Mouse (Mus musculus) ovary, postnatal 14 days (tissue): ENCODE data around the gene Anapc2.
A peak's percentile ranks its signal among the peaks of the same experiment; 100 is the strongest.

ENCODE experiments used
- DNase-seq: peaks from one replicate; pipeline ENCODE4 v3.0.0; 2022; ENCODE audit warnings: low spot score

The Anapc2 gene

DNA sequence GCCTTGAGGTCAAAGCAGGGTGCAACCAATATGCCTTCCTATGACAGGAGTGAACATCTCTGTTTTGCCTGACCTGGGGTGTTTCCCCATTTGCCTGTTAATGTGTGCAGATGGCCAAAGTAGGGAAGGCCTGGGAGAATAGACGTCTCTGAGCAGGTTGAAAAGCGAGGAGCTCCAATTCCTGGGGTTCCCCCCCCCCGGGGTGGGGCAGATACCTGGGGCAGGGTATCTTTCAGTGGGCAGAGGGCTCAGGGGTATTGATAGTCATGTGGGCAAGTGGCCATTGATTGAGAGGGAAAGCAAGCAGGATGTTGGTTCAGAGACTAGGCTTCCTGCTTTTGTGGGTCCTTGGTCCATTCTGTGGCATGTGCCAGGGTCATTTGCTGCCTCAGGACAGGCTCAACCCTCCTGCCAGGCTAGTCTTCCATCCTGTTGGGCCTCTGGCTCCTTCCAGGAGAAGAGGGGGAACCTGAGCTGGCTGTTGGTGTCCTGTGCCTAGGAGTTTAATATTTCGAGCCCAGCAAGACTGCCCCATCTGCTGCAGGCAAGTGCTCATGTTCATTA, 4.5 kb upstream of the Anapc2 start:
- DNase-seq, result no peak

DNA sequence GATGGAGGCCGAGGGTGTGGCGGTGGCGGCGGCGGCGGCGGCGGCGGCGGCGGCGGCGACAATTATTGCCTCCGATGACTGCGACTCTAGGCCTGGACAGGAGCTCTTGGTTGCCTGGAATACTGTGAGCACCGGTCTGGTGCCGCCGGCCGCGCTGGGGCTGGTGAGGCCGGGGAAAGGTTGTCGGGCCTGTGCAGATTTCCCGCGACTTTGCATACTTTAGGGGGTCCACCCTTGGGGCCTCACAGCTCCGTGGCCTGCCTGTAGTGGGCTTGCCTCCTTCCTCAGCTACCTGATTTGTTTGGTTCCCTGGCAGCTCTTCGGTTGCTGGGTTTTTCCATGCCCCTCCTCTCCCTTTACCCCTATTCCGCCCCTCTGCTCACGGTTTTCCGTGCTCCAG, 237 bp downstream of the Anapc2 start:
- no peak for DNase-seq

DNA sequence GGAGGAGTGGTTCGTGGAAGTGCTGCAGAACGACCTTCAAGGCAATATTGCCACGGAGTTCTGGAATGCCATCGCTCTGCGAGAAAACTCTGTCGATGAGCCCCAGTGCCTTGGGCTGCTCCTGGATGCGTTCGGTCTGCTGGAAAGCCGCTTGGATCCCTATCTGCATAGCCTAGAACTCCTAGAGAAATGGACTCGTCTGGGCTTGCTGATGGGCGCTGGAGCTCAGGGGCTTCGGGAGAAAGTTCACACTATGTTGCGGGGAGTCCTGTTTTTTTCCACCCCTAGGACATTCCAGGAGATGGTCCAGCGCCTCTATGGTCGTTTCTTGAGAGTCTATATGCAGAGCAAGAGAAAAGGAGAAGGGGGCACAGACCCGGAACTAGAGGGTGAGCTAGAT, 732 bp downstream of the Anapc2 start:
- no peak for DNase-seq

DNA sequence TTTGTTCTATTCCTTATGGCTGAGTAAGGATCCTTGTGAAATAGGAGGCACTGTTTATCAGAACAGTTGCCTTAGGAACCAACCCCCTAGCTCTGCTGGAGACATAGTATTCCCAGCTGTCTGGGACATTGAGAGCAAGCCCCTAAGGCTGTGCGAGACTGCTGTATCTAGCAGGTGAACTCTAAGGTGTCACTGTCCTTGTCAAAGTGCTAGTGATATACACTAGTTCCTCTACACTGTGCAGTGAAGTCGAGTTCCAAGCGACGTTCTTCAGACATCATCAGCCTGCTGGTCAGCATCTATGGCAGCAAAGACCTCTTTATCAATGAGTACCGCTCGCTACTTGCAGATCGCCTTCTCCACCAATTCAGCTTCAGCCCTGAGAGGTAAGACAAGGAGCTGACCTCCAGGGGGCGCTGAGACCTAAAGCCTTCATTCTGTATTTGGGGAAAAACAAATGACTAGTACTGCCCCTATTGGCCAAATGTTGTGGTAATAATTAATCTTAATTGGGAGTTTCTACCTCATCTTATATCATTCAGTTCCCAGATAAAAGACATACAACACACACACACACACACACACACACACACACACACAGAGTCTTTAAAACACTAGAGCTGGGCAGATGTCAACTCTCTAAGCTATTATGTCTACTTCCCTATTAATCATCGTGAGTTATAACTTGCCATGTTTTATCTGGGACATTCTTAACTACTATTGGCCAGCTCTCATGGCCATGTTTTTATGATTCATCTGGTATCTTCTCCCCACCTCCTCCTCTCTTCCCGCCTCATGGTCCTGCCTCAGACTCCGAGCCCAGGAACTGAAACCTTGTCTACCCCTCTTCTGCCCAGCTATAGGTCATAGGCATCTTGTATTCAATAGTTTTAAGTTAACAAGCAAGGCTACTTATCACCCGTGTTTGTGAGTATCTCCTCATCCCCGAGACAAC, 6.9 kb downstream of the Anapc2 start:
- peak; percentile 75 for DNase-seq

DNA sequence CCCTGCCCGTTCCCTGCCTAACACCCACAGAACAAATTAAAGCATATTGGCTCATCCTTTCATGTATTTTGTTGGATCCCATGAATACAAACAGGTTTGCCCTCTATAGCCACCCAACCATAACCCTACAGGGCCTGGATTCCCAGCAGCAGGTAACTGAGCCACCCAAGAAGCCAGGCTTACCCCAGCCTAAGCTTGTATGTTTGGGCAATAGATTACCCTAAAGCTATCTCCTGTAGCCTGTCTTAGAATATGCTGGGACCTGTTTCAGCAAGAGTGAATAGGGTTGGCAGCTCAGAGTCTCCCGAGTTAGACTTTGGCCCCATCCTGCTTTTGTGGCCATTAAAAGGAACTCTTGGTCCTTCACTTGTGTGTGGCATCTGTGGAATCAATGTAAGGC, 13.3 kb downstream of the Anapc2 start:
- DNase-seq, result no peak

DNA sequence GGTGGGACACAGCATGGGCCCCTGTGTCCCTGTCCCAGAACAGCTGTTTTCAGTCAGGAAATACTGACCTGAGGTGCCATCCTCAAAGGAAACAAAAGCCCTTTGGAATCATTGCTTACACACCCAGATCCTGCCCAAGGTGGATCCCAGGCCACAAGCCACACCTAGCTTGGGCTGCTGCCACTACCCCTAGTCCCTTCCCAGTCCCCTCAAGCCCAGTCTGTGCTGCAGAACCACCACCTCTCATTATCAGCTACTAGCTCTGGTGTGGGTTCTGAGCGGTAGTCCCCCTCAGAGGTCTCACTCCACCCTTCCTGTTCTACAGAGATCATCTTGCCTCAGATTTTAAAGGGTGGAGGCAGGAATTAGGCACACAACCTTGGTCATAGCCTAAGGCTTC, 14.0 kb downstream of the Anapc2 start:
- DNase-seq, result no peak

DNA sequence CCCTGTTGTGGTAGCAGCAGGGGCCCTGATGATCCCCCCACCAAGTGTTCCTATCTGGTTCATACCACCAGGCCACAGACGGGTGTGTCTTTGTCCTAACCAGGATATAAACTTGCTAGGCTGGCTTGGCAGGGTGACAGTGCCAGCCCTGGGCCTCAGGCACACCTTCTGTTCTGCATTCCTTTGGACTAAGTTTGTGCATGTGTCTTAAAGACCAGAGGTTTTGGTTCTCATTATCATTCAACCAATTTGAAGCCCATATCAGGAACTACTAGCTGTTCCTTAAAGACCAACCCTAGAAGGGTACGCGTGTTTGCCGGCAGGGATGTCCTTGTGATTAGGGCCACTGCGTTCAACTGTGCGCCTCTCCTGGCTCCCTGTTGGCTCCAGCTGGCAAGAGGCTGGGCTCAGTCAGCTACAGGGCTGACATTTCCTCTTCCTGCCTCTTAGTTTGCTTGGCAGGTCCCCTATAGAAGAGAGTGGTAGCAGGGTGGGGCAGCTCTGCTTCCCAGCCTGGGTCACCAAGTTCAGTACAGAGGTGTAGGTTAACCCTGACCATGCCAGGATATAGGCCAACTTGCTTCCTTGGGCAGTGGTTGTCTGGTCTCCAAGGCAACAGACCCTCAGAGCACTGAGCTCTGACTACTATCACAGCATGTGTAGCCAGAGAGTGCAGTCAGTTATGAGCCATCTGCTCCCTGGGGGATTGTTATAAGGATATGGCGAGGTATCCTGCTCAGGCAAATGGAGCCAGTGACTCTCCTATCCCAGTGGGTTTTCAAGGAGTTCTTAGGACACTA, 14.8 kb downstream of the Anapc2 start:
- no peak for DNase-seq

DNA sequence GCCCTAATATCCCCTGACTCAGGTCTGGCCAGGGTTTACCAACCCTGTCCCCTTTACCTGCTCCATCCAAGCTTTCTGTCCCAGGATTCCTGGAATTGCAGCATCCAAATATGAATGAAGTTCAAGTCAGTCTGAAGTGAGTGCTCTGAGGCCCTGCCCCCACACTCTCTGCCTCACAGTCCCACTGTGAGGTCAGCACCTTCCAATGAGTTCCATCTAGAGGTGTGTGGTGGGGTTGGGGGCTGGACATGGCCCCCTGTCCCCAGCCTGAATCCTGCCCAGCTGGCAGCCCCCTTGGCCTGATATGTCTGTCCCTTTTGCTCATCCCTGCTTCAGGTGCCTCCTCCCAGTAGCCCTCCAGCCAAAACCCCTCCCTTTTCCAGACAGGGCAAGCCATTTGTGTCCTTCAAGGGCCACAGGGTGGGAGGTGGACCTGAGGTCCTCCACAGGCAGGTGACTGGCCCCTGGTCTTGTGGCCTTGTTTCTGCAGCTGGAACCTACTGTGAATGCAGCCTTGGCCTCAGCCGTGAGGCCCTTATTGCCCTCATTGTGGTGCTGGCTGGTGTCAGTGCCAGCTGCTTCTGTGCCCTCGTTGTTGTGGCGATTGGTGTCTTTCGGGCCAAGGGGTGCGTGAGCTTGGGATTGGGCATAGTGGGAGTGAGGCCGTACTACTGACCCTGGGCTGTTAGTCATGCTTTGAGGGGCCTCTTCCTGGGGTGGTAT, 15.8 kb downstream of the Anapc2 start, which contains the start of gene Tmem210:
Gene Tmem210, plus strand, starts transcription at position 219 of the 723 bp plus-strand sequence.
- no peak for DNase-seq

DNA sequence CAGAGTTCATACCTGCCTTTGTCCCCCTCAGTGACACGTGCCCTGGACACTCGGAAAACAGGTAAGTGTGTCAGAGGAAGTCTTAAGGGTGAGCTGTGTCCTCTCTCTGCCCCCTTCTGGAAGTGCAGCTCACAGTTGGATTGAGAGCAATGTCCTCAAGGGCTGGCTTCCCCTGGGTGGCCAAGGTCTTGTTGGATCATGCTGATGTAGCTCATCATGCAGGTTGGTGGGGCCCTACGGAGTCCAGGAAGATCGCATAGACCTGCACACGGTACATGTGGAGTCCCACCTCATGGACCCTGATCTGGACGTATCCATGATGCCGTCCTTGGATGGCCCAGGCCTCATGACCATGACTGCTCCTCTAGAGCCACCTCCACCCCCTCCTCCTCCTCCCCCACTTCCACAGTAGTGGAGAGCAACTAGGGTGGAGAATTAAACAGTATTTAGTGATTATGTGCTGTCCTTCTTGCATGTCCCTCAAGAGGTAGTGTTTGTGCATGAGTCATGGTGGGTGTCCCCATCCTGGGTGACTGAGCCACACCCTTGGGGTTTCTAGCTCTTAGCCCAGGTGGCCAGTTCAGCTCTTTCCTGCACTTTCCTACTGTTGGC, 16.6 kb downstream of the Anapc2 start:
- no peak for DNase-seq

DNA sequence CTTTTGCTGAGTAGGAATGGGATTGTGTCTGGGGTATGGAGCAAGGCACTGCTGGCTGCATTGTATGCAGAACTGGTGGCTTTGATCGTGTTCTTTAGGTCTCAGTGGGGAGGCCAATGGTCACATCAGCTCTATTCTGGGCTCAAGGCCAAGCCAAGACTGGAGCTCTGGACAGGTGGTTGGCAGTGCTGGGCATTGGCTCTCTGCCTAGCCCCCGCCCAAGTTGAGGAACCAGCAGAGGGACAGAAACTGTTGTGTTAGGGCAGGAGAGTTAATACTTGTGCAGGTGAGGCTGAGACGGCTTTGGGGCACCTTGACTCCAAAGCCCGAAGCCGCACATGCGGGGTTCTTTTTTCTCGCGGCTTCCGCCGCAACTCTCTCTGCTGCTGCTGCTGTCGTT, 17.4 kb downstream of the Anapc2 start, which contains the start of gene Lrrc26:
Gene Lrrc26, plus strand, starts transcription at position 265 of the 400 bp plus-strand sequence.
- DNase-seq, result no peak

DNA sequence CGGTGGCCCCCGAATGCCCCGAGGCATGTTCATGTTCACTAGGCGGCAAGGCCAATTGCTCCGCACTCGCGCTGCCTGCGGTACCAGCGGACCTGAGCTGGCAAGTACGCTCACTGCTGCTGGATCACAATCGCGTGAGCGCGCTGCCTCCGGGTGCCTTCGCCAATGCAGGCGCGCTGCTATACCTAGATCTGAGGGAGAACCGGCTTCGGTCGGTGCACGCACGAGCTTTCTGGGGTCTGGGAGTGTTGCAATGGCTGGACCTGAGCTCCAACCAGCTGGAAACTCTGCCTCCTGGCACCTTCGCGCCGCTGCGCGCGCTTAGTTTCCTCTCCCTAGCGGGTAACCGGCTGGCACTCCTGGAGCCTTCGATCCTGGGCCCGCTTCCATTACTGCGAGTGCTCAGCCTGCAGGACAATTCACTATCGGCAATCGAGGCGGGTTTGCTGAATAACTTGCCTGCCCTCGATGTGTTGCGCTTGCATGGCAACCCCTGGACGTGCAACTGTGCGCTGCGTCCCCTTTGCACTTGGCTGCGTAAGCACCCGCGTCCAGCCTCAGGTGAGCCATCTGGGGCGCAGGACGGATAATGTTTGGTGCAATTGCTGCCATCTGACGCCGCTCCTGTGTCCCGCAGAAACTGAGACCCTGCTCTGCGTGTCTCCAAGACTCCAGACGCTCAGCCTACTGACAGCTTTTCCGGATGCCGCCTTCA, 18.0 kb downstream of the Anapc2 start:
- no peak for DNase-seq

DNA sequence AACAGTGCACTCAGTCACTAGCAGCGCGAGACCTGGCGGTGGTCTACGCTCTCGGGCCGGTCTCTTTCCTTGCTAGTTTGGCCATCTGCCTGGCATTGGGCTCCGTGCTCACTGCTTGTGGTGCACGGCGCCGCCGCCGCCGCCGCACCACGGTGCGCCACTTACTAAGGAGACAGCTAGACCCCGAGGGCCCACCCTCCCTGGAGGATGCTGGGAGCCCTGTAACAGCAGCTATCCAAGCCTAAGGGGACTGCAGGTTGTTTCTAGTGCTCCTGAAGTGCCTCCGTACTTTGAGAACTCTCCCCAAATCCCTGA, 18.5 kb downstream of the Anapc2 start:
- DNase-seq, result no peak

DNA sequence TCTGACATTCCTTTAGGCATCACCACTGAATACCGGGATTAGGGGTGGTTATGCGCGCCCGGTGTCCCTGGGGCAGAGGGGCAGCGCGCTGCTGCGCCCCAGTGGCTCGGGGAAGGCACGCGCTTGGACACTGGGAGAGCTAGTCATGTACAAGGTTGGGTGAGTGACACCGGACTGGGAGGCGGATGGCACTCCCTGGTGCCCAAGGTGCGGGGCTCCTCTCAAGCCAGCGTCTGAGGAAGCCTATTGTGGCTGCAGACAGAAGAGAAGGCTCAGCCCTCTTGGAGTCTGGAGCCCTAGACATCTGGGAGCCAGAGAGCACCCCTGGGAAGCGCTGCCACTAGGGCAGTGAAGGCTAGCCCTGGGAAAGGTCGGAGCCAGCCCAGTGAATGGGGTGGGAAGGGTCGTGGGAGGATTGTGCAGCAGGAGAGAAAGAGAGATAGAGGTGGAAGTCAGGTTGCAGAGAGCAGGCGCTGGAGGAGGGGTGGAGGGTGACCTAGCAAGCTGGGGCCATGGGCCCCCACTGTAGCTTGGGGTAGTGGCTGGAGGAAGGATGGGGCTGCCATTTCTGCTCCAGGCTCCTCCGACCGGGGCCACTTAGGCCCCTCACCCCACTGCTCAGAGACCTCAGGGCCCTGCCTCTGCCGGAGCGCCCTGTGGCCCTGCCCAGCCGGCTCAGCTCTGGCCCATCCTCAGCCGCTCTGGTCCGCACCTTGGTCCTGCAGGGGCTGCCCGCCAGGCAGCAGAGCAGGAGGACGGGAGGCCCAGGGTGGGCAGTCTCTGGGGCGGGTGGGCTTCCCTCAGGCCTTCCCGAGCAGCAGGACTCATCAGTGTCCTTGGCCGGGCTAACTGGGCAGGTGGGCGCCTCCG, 19.1 kb downstream of the Anapc2 start:
- DNase-seq, result no peak

DNA sequence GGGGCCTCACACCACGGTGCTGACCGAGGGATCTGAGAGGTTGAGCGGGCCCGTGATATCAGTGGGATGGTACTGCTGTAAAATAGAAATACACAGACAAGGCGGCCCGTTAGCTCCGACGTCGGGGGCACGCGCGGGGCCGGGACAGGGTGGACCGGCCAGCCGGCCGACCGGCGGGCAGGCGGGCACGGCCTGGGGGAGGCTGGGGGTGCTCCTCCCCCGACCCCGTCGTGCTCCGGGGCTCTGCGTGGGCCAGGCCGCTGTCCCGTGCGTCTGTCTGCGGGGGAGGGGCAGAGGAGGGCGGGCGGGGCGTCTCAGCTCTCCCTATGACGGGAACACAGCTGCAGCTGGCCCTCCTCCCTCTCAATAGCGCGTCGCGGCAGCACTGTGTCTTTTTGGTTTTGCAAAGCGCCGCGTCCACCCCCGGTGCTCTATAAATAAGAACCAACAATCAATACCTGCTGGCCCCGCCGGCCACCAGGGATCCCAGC, 19.8 kb downstream of the Anapc2 start:
- DNase-seq, result no peak

DNA sequence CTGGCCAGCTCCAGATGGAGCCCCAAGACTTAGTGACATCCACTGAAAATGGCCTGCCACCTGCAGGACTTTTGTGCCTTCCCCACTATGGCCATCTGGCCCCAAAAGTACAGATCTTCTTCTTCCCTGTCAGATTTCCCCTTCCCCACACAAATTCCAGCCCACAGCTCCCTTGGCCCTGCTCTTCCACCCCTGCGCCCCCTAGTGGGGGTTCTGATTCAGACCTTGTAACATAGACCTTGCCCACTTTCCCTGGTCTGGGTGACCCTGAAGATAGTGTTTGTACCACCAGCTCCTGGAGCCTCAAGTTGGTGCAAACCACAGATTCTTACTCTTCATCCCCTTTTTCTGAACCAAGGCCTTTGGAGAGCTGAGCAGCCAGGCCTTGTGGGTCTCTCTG, 20.6 kb downstream of the Anapc2 start:
- DNase-seq, result peak; percentile 72

DNA sequence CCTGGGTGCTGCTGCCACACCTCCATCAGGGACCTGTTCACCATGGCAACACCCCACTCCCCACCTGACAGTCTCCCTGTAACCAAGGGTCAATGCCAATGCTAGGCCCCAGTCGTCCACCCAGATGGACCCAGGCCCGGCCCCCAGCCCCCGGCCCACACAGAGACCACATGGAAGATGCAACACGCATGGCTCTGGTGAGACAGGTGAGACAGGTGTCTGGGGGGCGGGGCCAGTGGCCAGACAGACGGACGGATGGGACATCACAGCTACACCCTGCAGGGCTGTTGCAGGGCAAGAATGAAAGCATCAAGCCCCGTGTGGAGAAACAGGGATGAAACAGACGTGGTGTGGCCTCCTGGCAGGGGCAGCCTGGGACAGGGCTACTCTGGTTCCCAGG, 21.4 kb downstream of the Anapc2 start:
- no peak for DNase-seq

DNA sequence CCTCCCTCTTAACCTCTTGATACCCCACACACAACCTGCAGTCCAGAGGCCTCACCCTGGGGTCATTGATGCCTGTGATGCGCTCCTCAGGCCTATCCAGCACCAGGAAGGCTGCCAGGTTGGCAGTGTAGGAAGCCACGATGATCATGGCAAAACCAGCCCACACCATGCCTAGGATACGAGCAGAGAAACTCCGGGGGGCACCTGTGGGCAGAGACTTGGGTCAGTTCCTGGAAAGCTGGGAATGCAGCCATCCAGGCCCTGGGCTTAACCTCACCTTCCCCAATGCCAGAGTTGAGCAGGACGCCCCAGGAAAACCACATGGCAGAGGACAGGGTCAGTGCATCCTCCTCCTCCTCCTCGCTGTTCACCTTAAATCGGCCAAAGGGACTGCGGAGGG, 24.8 kb downstream of the Anapc2 start:
- no peak for DNase-seq

DNA sequence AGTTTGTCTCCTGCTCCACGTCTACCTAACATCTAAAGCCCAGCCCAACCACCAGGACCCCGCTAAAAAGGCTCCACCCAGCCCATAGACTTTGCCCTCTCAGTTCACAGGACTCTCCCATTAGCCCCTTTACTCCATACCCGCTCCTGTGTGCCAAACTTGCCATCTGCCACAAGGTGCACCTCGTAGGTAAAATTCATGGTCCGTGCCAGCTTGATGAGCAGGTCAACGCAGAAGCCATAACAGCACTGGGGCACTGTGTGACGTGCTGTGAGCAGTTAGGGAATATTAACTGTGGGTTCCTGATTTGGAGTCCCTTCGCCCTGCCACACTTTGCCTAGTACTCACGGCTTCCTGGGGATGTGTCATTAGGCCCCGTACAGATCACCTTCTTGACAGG, 25.8 kb downstream of the Anapc2 start:
- no peak for DNase-seq

DNA sequence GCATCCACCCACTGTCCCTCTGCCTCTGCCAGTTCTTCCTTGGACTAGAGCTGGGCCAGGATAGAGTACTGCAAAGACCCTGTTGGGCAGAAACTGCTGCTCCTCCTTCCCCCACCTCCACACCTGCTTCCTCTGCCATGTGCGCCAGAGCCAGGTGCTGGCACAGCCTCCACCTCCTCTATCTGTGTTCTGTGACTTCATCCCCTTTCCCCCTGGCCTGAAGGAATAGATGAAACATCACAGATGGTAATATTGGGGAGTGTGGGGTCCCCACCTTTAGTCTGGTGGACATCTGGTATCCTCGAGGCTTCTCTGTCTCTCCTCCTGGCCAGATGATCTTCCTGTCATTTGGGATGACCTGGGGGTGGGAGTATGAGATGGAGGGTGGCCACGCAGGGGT, 31.2 kb downstream of the Anapc2 start:
- DNase-seq, result no peak
